Mouse (Mus musculus) frontal cortex, postnatal 25 days (tissue): Measurements from ENCODE around the gene Atraid.
"Not testable (repeated sequence)": the region's sequence is repeated elsewhere in the genome, so short reads cannot be mapped to it uniquely, and the experiment has no call there.

Experiments used
- DNase-seq, 2 experiments: peaks; one replicate each; pipeline ENCODE4 v3.0.0; 2022; ENCODE audit warnings: low spot score in 2 of 2

The Atraid gene

GRCm38 (mm10) chr5:31047848-31048762 is at the start of gene Atraid:
Atraid (plus strand) TSS chr5:31048312.
- peak; percentile 98 for DNase-seq

- DNase-seq = no peak
Measured at GRCm38 (mm10) chr5:30999324-30999723, 48.8 kb upstream of the Atraid start.

- DNase-seq = no peak
Measured at GRCm38 (mm10) chr5:31000122-31000521, 48.0 kb upstream of the Atraid start.

- no peak for DNase-seq
Measured at GRCm38 (mm10) chr5:31000993-31001392, 47.1 kb upstream of the Atraid start.

- DNase-seq = no peak
Measured at GRCm38 (mm10) chr5:31001560-31001959, 46.6 kb upstream of the Atraid start.

- peak; percentile 90 to 96 for DNase-seq
Measured at GRCm38 (mm10) chr5:31004184-31004583, 43.9 kb upstream of the Atraid start.

GRCm38 (mm10) chr5:31012737-31013136 is 35.4 kb upstream of the Atraid start:
- DNase-seq = no peak

- no peak for DNase-seq
Measured at GRCm38 (mm10) chr5:31015913-31016312, 32.2 kb upstream of the Atraid start.

- DNase-seq = not testable (repeated sequence)
Measured at GRCm38 (mm10) chr5:31021790-31022189, 26.3 kb upstream of the Atraid start.

GRCm38 (mm10) chr5:31022690-31023089 is 25.4 kb upstream of the Atraid start:
- no peak for DNase-seq

- no peak for DNase-seq
Measured at GRCm38 (mm10) chr5:31023254-31023653, 24.9 kb upstream of the Atraid start.

GRCm38 (mm10) chr5:31024641-31025040 is 23.5 kb upstream of the Atraid start:
- no peak for DNase-seq

- no peak for DNase-seq
Measured at GRCm38 (mm10) chr5:31030926-31031325, 17.2 kb upstream of the Atraid start.

- no peak for DNase-seq
Measured at GRCm38 (mm10) chr5:31031508-31031907, 16.6 kb upstream of the Atraid start.

GRCm38 (mm10) chr5:31034669-31035068 is 13.4 kb upstream of the Atraid start:
- DNase-seq = no peak

GRCm38 (mm10) chr5:31036556-31036955 is 11.6 kb upstream of the Atraid start:
- not testable (repeated sequence) for DNase-seq

GRCm38 (mm10) chr5:31038171-31038845 is 9.8 kb upstream of the Atraid start:
- DNase-seq = no peak

GRCm38 (mm10) chr5:31046416-31046815 is 1.7 kb upstream of the Atraid start:
- DNase-seq = no peak

- no peak for DNase-seq
Measured at GRCm38 (mm10) chr5:31047074-31047473, 1.0 kb upstream of the Atraid start.

- DNase-seq = peak in 1 of 2 experiments; percentile 43
Measured at GRCm38 (mm10) chr5:31048763-31049641, 890 bp downstream of the Atraid start, which contains the start of gene Slc5a6. Slc5a6 (minus strand) TSS chr5:31048924.

- no peak for DNase-seq
Measured at GRCm38 (mm10) chr5:31050427-31050826, 2.3 kb downstream of the Atraid start.

- DNase-seq = not testable (repeated sequence)
Measured at GRCm38 (mm10) chr5:31053728-31054127, 5.6 kb downstream of the Atraid start.
